Comparison of ENCODE assay signal across 22 mouse cellular contexts in the genomic region with DNA sequence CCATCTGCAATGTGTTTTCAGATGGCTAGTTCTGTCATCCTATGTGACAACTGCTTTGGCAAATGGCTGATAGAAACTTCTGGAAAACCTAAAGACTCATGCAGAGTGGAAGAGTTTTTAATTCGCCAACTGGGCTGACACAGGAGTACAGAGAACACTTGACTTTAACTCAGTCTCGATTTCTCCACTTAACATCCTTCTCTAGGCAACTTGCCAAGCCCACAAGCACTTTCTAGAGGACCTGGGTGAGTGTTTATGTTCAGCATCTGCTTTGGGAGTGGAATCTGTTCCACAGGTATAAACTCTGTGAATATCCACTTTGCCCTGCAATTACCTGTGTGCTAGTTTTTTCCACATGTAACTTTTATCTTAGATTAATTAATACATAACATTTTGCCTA.
"Had no signal": no experiment of that assay in that cellular context is flagged by ENCODE, and none has a peak within 500 bp of the region (broad histone marks: within the 10 kb centered on the region; RNA-seq: fewer than 3 reads in every experiment).

No protein-coding gene starts in this region.

- H3K9ac ChIP-seq: intestine, embryonic 15.5 days; kidney, embryonic 15.5 days; limb, embryonic 12.5 days; limb, embryonic 15.5 days; liver, embryonic 14.5 days; liver, postnatal 0 days; midbrain, embryonic 12.5 days; midbrain, embryonic 15.5 days; neural tube, embryonic 12.5 days; neural tube, embryonic 15.5 days had no signal

- H3K4me2 ChIP-seq: intestine, embryonic 15.5 days; kidney, embryonic 15.5 days; limb, embryonic 12.5 days; limb, embryonic 15.5 days; liver, embryonic 11.5 days; midbrain, embryonic 12.5 days; midbrain, embryonic 15.5 days; neural tube, embryonic 12.5 days; neural tube, embryonic 15.5 days had no signal

- H3K27me3 ChIP-seq: intestine, embryonic 15.5 days; kidney, embryonic 15.5 days; limb, embryonic 12.5 days; limb, embryonic 15.5 days; midbrain, embryonic 12.5 days; midbrain, embryonic 15.5 days; neural tube, embryonic 12.5 days; neural tube, embryonic 15.5 days had no signal

- H3K9me3 ChIP-seq: intestine, embryonic 15.5 days; kidney, embryonic 15.5 days; limb, embryonic 15.5 days; midbrain, embryonic 12.5 days; midbrain, embryonic 15.5 days; neural tube, embryonic 12.5 days; neural tube, embryonic 15.5 days had no signal

- H3K36me3 ChIP-seq: intestine, embryonic 15.5 days; kidney, embryonic 15.5 days; limb, embryonic 12.5 days; limb, embryonic 15.5 days; midbrain, embryonic 12.5 days; midbrain, embryonic 15.5 days; neural tube, embryonic 12.5 days; neural tube, embryonic 15.5 days had no signal

- DNase-seq: kidney, adult 11 months; kidney, adult 8-10 months; kidney, postnatal 10 days; kidney, postnatal 36 days; left cerebral cortex, postnatal 4 days; liver, postnatal 0 days; right cerebral cortex, adult 18-20 months; right cerebral cortex, postnatal 14 days; right cerebral cortex, postnatal 4 days; thymus, postnatal 36 days had no signal

- H3K4me3 ChIP-seq: intestine, embryonic 15.5 days; kidney, embryonic 15.5 days; limb, embryonic 12.5 days; limb, embryonic 15.5 days; midbrain, embryonic 12.5 days; midbrain, embryonic 15.5 days; neural tube, embryonic 12.5 days; neural tube, embryonic 15.5 days had no signal

- H3K4me1 ChIP-seq: intestine, embryonic 15.5 days; kidney, embryonic 15.5 days; midbrain, embryonic 12.5 days; midbrain, embryonic 15.5 days; neural tube, embryonic 12.5 days; neural tube, embryonic 15.5 days had no signal

- ATAC-seq: intestine, embryonic 15.5 days; liver, postnatal 0 days; midbrain, embryonic 15.5 days had no signal

- H3K27ac ChIP-seq: intestine, embryonic 15.5 days; kidney, embryonic 15.5 days; limb, embryonic 12.5 days; limb, embryonic 15.5 days; liver, embryonic 14.5 days; macrophage; midbrain, embryonic 12.5 days; midbrain, embryonic 15.5 days; neural tube, embryonic 12.5 days; neural tube, embryonic 15.5 days; stomach, postnatal 0 days had no signal
